Mouse (Mus musculus) ES-E14 (cell line): ENCODE measurements around the gene Kalrn. TPM values are rescaled to one million over a fixed set of nuclear protein-coding genes. Genes with fewer than 3 reads are reported as not detected.

ENCODE experiments used
- DNase-seq: peaks from one replicate; pipeline ENCODE4 v3.0.0-alpha.2; 2013; ENCODE audit warnings: low read depth, low spot score
- H3K27ac ChIP-seq: 2 replicates; pipeline ENCODE4 v1.5.1; 2012; ENCODE audit warnings: low read depth, mild to moderate bottlenecking, low read length, moderate library complexity, mixed read lengths; ENCODE audit not compliant: poor library complexity, insufficient read depth, severe bottlenecking
- H3K36me3 ChIP-seq: 2 replicates; pipeline ENCODE4 v1.6.1; 2012; ENCODE audit warnings: mild to moderate bottlenecking, low read length, moderate library complexity, mixed read lengths; ENCODE audit not compliant: control insufficient read depth, poor library complexity, insufficient read depth, severe bottlenecking
- H3K4me1 ChIP-seq, 2 experiments: fragments of 150-350 bp in 1 of 2; sonication (generic) in 1 of 2; 2 replicates each; pipeline ENCODE4 v1.6.1; 2012; ENCODE audit warnings: low read length in 2 of 2, mild to moderate bottlenecking in 1 of 2, mixed read lengths in 1 of 2; ENCODE audit not compliant: control insufficient read depth in 2 of 2, insufficient read depth in 2 of 2, poor library complexity in 1 of 2
- H3K4me3 ChIP-seq, 2 experiments: fragments of 150-350 bp in 1 of 2; sonication (generic) in 1 of 2; 2 replicates each; pipeline ENCODE4 v1.5.1; 2012; ENCODE audit warnings: low read length in 2 of 2, low read depth in 1 of 2, mild to moderate bottlenecking in 1 of 2, mixed read lengths in 1 of 2; ENCODE audit not compliant: insufficient read depth in 1 of 2, poor library complexity in 1 of 2, severe bottlenecking in 1 of 2
- H3K9ac ChIP-seq: 2 replicates; pipeline ENCODE4 v1.6.1; 2012; ENCODE audit warnings: low read depth, mild to moderate bottlenecking, low read length, mixed read lengths; ENCODE audit not compliant: poor library complexity, insufficient read depth, severe bottlenecking
- H3K9me3 ChIP-seq: fragments of 150-350 bp; sonication (generic); 2 replicates; pipeline ENCODE4 v1.6.1; 2012; ENCODE audit warnings: low read depth, mild to moderate bottlenecking, low read length; ENCODE audit not compliant: control insufficient read depth, insufficient read depth
- CHD2 ChIP-seq: IDR thresholded peaks from 2 replicates; pipeline ENCODE4 v1.6.1; 2014; ENCODE audit warnings: mild to moderate bottlenecking, low read depth, low read length, inconsistent platforms
- HCFC1 ChIP-seq: IDR thresholded peaks from 2 replicates; pipeline ENCODE4 v1.6.1; 2012; ENCODE audit warnings: low read length, inconsistent platforms, borderline replicate concordance; ENCODE audit not compliant: insufficient read depth
- MAFK ChIP-seq: IDR thresholded peaks from 2 replicates; pipeline ENCODE4 v1.6.1; 2014; ENCODE audit warnings: mild to moderate bottlenecking, low read depth, low read length, inconsistent platforms; ENCODE audit not compliant: insufficient read depth
- ZC3H11A ChIP-seq: IDR thresholded peaks from 2 replicates; pipeline ENCODE4 v1.6.1; 2012; ENCODE audit warnings: low read depth, mild to moderate bottlenecking, inconsistent platforms, low read length, borderline replicate concordance
- ZNF384 ChIP-seq: IDR thresholded peaks from 2 replicates; pipeline ENCODE4 v1.6.1; 2012; ENCODE audit warnings: low read depth, low read length, inconsistent platforms
- in situ Hi-C, 2 experiments: fragments of 600-800 bp; cut with MboI; formaldehyde crosslinking; loops; one replicate each; pipeline ENCODE4 v1.15.1; 2025; ENCODE audit warnings: low sequenced_read_pairs in 2 of 2, inconsistent platforms in 1 of 2; ENCODE audit not compliant: unreplicated experiment in 2 of 2
- total RNA-seq: library from RNA; depleted of rRNA; stranded (reverse); fragments of 300-350 nt; gene quantifications from 2 replicates; pipeline ENCODE4 v1.2.3, GENCODE M21; 2012

Kalrn gene
- total RNA-seq, 1 experiment: 15.7 TPM

- no peaks in the 10 kb centered on the region for H3K36me3 ChIP-seq
- no peak for DNase-seq
- H3K27ac ChIP-seq: no peak overlapping the region
- no peak overlapping the region for H3K9ac ChIP-seq
- H3K4me1 ChIP-seq: no peaks in the 10 kb centered on the region
- H3K4me3 ChIP-seq: no peak overlapping the region
- TF ChIP-seq ZC3H11A (no peak), MAFK (no peak), ZNF384 (no peak), CHD2 (no peak), HCFC1 (no peak)
- in situ Hi-C loops: no loop called here
- H3K9me3 ChIP-seq: no peaks in the 10 kb centered on the region
These were observed 155.4 kb downstream of the Kalrn start for GRCm38 (mm10) chr16:34417966-34418365.

- no peaks in the 10 kb centered on the region for H3K4me1 ChIP-seq
These were observed 155.9 kb downstream of the Kalrn start for GRCm38 (mm10) chr16:34417383-34417782.

GRCm38 (mm10) chr16:34414581-34414980, 158.8 kb downstream of the Kalrn start:
- Histone ChIP-seq H3K4me1 (no peaks in the 10 kb centered on the region), H3K4me3 (no peak overlapping the region), H3K36me3 (no peaks in the 10 kb centered on the region), H3K27ac (no peak overlapping the region), H3K9ac (no peak overlapping the region), H3K9me3 (no peaks in the 10 kb centered on the region)
- in situ Hi-C loops: no loop called here
- TF ChIP-seq MAFK (no peak), ZNF384 (no peak), CHD2 (no peak), HCFC1 (no peak), ZC3H11A (no peak)
- no peak for DNase-seq

More at GRCm38 (mm10) chr16:34417383-34417782, 155.9 kb downstream of the Kalrn start:
- no peaks in the 10 kb centered on the region for H3K36me3 ChIP-seq
- no peak overlapping the region for H3K27ac ChIP-seq
- in situ Hi-C loops: no loop called here
- H3K9ac ChIP-seq: no peak overlapping the region
- DNase-seq: no peak
- H3K9me3 ChIP-seq: no peaks in the 10 kb centered on the region
- H3K4me3 ChIP-seq: no peak overlapping the region
- TF ChIP-seq HCFC1: no peak
- TF ChIP-seq ZC3H11A: no peak
- TF ChIP-seq CHD2: no peak
- TF ChIP-seq MAFK: no peak
- no peak for TF ChIP-seq ZNF384

GRCm38 (mm10) chr16:34413868-34414333, 159.4 kb downstream of the Kalrn start:
- no peaks in the 10 kb centered on the region for H3K9me3 ChIP-seq
- in situ Hi-C loops: no loop called here
- no peak overlapping the region for H3K27ac ChIP-seq
- no peaks in the 10 kb centered on the region for H3K4me1 ChIP-seq
- no peaks in the 10 kb centered on the region for H3K36me3 ChIP-seq
- TF ChIP-seq ZNF384 (no peak), MAFK (no peak), HCFC1 (no peak), ZC3H11A (no peak), CHD2 (no peak)
- no peak overlapping the region for H3K4me3 ChIP-seq
- DNase-seq: no peak
- H3K9ac ChIP-seq: no peak overlapping the region

- no peak for TF ChIP-seq MAFK
- no peak for TF ChIP-seq HCFC1
- TF ChIP-seq CHD2: no peak
- TF ChIP-seq ZC3H11A: no peak
- TF ChIP-seq ZNF384: no peak
- Histone ChIP-seq H3K4me1 (no peaks in the 10 kb centered on the region), H3K27ac (no peak overlapping the region), H3K36me3 (no peaks in the 10 kb centered on the region), H3K9ac (no peak overlapping the region), H3K4me3 (no peak overlapping the region), H3K9me3 (no peaks in the 10 kb centered on the region)
- DNase-seq: no peak
- in situ Hi-C loops: no loop called here
These were observed 166.3 kb downstream of the Kalrn start for GRCm38 (mm10) chr16:34407036-34407435.
